Mouse (Mus musculus) mouse embryonic stem cell (cell line): Measurements from ENCODE around the gene B4galt7.
"Not testable (repeated sequence)": the region's sequence is repeated elsewhere in the genome, so short reads cannot be mapped to it uniquely, and the experiment has no call there.

Experiments used
- in situ Hi-C, 2 experiments: fragments of 300-500 bp; cut with MboI; formaldehyde crosslinking; loops; 1 replicate in 1 of 2; 3 replicates in 1 of 2; pipeline ENCODE4 v1.14.3; 2019 to 2020; ENCODE audit warnings: low sequenced_read_pairs in 2 of 2, low pct_unique_long_range_greater_than_20kb in 1 of 2, mixed read lengths in 1 of 2; ENCODE audit not compliant: unreplicated experiment in 1 of 2

The B4galt7 gene

GRCm38 (mm10) chr13:55599566-55600540 is at the start of gene B4galt7:
TSS of gene B4galt7 (plus strand) at chr13:55599896.
- in situ Hi-C loops, result no loop called here

- in situ Hi-C loops, result no loop called here
These were observed 43.8 kb upstream of the B4galt7 start for GRCm38 (mm10) chr13:55555921-55556320.

- in situ Hi-C loops, result no loop called here
These were observed 42.2 kb upstream of the B4galt7 start for GRCm38 (mm10) chr13:55557499-55557898.

GRCm38 (mm10) chr13:55563266-55563879 is 36.3 kb upstream of the B4galt7 start:
- in situ Hi-C loops, result no loop called here

- in situ Hi-C loops, result no loop called here
These were observed 32.7 kb upstream of the B4galt7 start for GRCm38 (mm10) chr13:55567001-55567400.

- in situ Hi-C loops, result no loop called here
These were observed 31.7 kb upstream of the B4galt7 start for GRCm38 (mm10) chr13:55567949-55568348.

- in situ Hi-C loops, result not testable (repeated sequence)
These were observed 31.2 kb upstream of the B4galt7 start for GRCm38 (mm10) chr13:55568524-55568923.

- in situ Hi-C loops, result no loop called here
These were observed 29.9 kb upstream of the B4galt7 start for GRCm38 (mm10) chr13:55569726-55570285.

GRCm38 (mm10) chr13:55570286-55570973 is 29.3 kb upstream of the B4galt7 start:
- in situ Hi-C loops, result no loop called here

- in situ Hi-C loops, result no loop called here
These were observed 28.5 kb upstream of the B4galt7 start, which contains the start of gene Fam193b for GRCm38 (mm10) chr13:55571027-55571751. TSS of gene Fam193b (minus strand) at chr13:55571120.

- in situ Hi-C loops, result no loop called here
These were observed 27.7 kb upstream of the B4galt7 start for GRCm38 (mm10) chr13:55571977-55572376.

GRCm38 (mm10) chr13:55573432-55573831 is 26.3 kb upstream of the B4galt7 start, which contains the start of gene Tmed9:
TSS of gene Tmed9 (plus strand) at chr13:55573732.
- in situ Hi-C loops, result no loop called here

- in situ Hi-C loops, result no loop called here
These were observed 25.4 kb upstream of the B4galt7 start for GRCm38 (mm10) chr13:55574321-55574720.

GRCm38 (mm10) chr13:55575932-55576331 is 23.8 kb upstream of the B4galt7 start:
- in situ Hi-C loops, result no loop called here

- in situ Hi-C loops, result not testable (repeated sequence)
These were observed 22.8 kb upstream of the B4galt7 start for GRCm38 (mm10) chr13:55576872-55577271.

GRCm38 (mm10) chr13:55578086-55578485 is 21.6 kb upstream of the B4galt7 start:
- in situ Hi-C loops, result no loop called here

GRCm38 (mm10) chr13:55591961-55592490 is 7.7 kb upstream of the B4galt7 start:
- in situ Hi-C loops, result no loop called here
